Mouse (Mus musculus): ENCODE data around the gene Ap1s1. TPM values are rescaled to one million over a fixed set of nuclear protein-coding genes. Genes with fewer than 3 reads are reported as not detected.
A peak's percentile ranks its signal among the peaks of the same experiment; 100 is the strongest.

The Ap1s1 gene
- polyA plus RNA-seq, 1 experiment from 2014 or later: 154 TPM

DNA sequence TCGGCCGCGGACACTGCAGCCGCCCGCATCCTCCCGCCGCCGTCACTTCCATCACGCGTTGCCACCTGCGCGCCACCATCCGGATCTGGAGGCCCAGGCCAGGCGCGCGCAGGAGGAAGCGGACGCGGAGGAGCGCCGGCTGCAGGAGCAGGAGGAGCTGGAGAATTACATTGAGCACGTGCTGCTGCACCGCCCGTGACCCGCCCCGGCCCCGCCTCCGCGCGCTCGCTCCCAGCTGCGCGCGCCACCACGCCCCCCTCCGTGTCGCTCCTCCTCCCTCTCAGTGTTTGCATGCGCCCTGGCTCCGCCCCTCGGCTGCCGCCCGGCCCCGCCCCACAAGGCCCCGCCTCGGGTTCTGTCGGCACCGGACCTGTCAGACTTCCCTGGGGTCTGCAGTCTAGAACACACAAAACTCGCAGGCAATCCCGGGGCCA is 13.3 kb downstream of the Ap1s1 start:
- no peaks in the 10 kb centered on the region for H3K9me3 ChIP-seq (ENCODE audit: control insufficient read depth, low read length)
- H3K9ac ChIP-seq (ENCODE audit: low read depth, low read length): no peak overlapping the region
- 0% methylated on average over 20 of the region's 49 CpGs for WGBS
- H3K4me3 ChIP-seq (ENCODE audit: low read depth, low read length): peak overlapping the region; percentile 48
- DNase-seq (ENCODE audit: low spot score): peak; percentile 89
- ATAC-seq (ENCODE audit: low FRiP score): peak; percentile 70
- no peak overlapping the region for H3K27ac ChIP-seq (ENCODE audit: low read depth, low read length)
- 0 out of 2 replicates have a peak, but pooled peaks cover 3% of the 10 kb centered on the region for H3K36me3 ChIP-seq (ENCODE audit: control insufficient read depth, insufficient read depth, low read length)
- peak overlapping the region; percentile 99 for H3K4me2 ChIP-seq (replicated peaks; ENCODE audit: low read depth, low read length)
- peaks cover 16% of the 10 kb centered on the region; the same call in 1 of the 2 replicates for H3K4me1 ChIP-seq (replicated peaks; ENCODE audit: control insufficient read depth, insufficient read depth, low read length)
- peaks cover 43% of the 10 kb centered on the region for H3K27me3 ChIP-seq (ENCODE audit: control insufficient read depth, insufficient read depth, low read length)

DNA sequence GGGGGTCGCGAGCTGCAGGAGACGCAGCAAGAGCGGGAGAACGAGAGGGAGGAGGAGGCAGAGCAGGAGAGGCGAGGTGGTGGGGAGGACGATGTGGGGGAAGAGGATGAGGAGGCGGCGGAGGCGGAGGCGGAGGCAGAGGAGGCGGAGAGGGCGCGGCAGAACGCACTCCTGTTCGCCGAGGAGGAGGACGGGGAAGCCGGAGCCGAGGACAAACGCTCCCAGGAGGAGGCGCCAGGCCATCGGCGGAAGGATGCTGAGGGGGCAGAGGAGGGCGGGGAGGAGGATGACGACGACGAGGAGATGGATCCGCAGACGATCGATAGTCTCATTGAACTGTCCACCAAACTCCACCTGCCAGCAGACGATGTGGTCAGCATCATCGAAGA is 13.9 kb downstream of the Ap1s1 start:
- H3K27ac ChIP-seq (ENCODE audit: low read depth, low read length): no peak overlapping the region
- ATAC-seq (ENCODE audit: low FRiP score): peak; percentile 4; the same call in 1 of the 2 replicates

DNA sequence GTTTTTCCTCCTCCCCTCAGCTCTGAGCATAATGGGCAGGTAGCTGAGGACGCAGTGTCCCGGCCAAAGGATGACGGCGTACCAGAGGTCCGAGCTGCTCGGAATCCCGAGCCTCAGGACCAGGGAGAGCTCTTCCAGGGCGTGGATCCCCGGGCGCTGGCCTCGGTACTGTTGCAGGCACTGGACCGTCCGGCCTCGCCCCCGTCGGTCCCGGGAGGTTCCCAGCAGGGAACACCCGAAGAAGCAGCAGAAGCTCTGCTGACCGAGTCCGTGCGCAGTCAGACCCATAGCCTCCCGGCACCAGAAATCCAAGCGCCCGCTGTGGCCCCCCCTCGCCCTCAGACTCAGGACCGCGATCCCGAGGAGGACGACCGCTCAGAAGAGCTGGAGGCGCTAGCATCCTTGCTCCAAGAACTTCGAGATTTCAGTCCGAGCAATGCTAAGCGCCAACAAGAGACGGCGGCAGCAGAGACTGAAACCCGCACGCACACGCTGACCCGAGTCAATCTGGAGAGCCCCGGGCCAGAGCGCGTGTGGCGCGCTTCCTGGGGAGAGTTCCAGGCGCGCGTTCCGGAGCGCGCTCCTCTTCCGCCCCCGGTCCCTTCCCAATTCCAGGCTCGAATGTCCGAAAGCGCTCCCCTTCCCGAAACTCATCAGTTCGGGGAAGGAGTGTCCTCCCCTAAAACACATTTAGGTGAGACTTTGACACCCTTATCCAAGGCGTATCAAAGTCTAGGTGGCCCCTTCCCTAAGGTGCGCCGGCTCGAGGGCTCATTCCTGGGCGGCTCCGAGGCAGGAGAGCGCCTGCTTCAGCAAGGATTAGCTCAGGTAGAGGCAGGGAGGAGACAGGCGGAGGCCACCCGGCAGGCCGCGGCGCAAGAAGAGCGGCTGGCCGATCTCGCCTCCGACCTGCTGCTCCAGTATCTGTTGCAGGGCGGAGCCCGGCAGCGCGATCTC is 14.6 kb downstream of the Ap1s1 start:
- DNase-seq (ENCODE audit: low spot score) (peak; percentile 31), ATAC-seq (ENCODE audit: low FRiP score) (no peak)
- no peak overlapping the region for H3K27ac ChIP-seq (ENCODE audit: low read depth, low read length)
- H3K9ac ChIP-seq (ENCODE audit: low read depth, low read length): 0 out of 2 replicates have a peak overlapping the region, but pooled peaks have one; percentile 19
- peak overlapping the region; percentile 48 for H3K4me3 ChIP-seq (ENCODE audit: low read depth, low read length)
- H3K36me3 ChIP-seq (ENCODE audit: control insufficient read depth, insufficient read depth, low read length): 0 out of 2 replicates have a peak, but pooled peaks cover 3% of the 10 kb centered on the region
- WGBS: under 1% methylated on average over 74 of the region's 78 CpGs
- no peaks in the 10 kb centered on the region for H3K9me3 ChIP-seq (ENCODE audit: control insufficient read depth, low read length)
- peak overlapping the region; percentile 99 for H3K4me2 ChIP-seq (replicated peaks; ENCODE audit: low read depth, low read length)
- H3K27me3 ChIP-seq (ENCODE audit: control insufficient read depth, insufficient read depth, low read length): peaks cover 53% of the 10 kb centered on the region
- peaks cover 16% of the 10 kb centered on the region; the same call in 1 of the 2 replicates for H3K4me1 ChIP-seq (replicated peaks; ENCODE audit: control insufficient read depth, insufficient read depth, low read length)

More for the DNA sequence above, 13.9 kb downstream of the Ap1s1 start:
- Histone ChIP-seq H3K9me3 (ENCODE audit: control insufficient read depth, low read length) (no peaks in the 10 kb centered on the region), H3K4me1 (replicated peaks; ENCODE audit: control insufficient read depth, insufficient read depth, low read length) (peaks cover 16% of the 10 kb centered on the region; the same call in 1 of the 2 replicates), H3K36me3 (ENCODE audit: control insufficient read depth, insufficient read depth, low read length) (0 out of 2 replicates have a peak, but pooled peaks cover 3% of the 10 kb centered on the region), H3K9ac (ENCODE audit: low read depth, low read length) (0 out of 2 replicates have a peak overlapping the region, but pooled peaks have one; percentile 19), H3K4me2 (replicated peaks; ENCODE audit: low read depth, low read length) (peak overlapping the region; percentile 99), H3K4me3 (ENCODE audit: low read depth, low read length) (peak overlapping the region; percentile 48), H3K27me3 (ENCODE audit: control insufficient read depth, insufficient read depth, low read length) (peaks cover 46% of the 10 kb centered on the region)
- 1% methylated on average over 28 of the region's 33 CpGs for WGBS
- peak; percentile 56 for DNase-seq (ENCODE audit: low spot score)

- Histone ChIP-seq H3K4me2 (replicated peaks; ENCODE audit: low read depth, low read length) (peak overlapping the region; percentile 39), H3K27me3 (ENCODE audit: control insufficient read depth, insufficient read depth, low read length) (peaks cover 62% of the 10 kb centered on the region), H3K36me3 (ENCODE audit: control insufficient read depth, insufficient read depth, low read length) (no peaks in the 10 kb centered on the region), H3K9ac (ENCODE audit: low read depth, low read length) (no peak overlapping the region), H3K27ac (ENCODE audit: low read depth, low read length) (no peak overlapping the region), H3K4me3 (ENCODE audit: low read depth, low read length) (peak overlapping the region; percentile 6; the same call in 1 of the 2 replicates), H3K4me1 (replicated peaks; ENCODE audit: control insufficient read depth, insufficient read depth, low read length) (peaks cover 16% of the 10 kb centered on the region; the same call in 1 of the 2 replicates), H3K9me3 (ENCODE audit: control insufficient read depth, low read length) (no peaks in the 10 kb centered on the region)
- 9% methylated on average over 22 of the region's 22 CpGs for WGBS
- DNase-seq (ENCODE audit: low spot score): no peak
- ATAC-seq (ENCODE audit: low FRiP score): no peak
Observed at GRCm38 (mm10) chr5:137030416-137030810, 15.5 kb downstream of the Ap1s1 start.

DNA sequence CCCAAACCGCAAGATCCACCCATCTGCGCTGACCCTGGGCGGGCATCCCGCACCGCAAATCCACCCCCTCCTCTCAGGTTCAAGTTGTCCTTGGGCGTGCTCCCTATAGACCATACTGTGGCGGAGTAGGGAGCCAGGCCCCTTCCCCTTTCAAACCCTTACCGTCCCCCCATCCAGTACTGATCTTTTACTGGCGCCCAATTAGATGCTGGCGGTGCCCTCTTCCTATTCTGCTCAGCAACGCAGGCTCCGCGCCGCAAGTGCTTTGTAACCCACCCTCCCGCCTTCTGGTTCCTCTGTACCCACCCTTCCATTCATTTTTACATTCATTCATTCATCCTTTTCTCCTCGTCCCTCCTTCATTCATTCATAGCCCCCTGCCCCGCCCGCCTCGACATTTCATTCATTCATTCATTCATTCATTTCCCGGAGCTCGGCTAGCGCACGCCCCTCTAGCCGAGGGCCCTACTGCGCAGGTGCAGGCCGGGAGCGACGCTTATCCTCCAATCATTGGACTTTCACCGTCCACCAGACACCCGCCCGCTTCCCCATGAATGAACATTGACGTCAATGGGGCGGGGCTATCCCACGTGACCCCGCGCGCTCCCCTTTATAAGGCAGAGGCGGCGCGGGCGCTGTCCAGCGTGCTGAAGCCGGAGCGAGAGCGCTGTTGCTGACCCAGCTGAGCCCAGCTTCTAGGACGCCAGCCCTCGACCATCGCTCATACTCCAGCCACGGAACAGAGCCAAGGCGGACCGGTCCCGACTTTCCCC is 16.1 kb downstream of the Ap1s1 start:
- Histone ChIP-seq H3K9ac (ENCODE audit: low read depth, low read length) (no peak overlapping the region), H3K4me3 (ENCODE audit: low read depth, low read length) (peak overlapping the region; percentile 29), H3K9me3 (ENCODE audit: control insufficient read depth, low read length) (no peaks in the 10 kb centered on the region), H3K4me2 (replicated peaks; ENCODE audit: low read depth, low read length) (peak overlapping the region; percentile 46), H3K4me1 (replicated peaks; ENCODE audit: control insufficient read depth, insufficient read depth, low read length) (peaks cover 16% of the 10 kb centered on the region; the same call in 1 of the 2 replicates), H3K36me3 (ENCODE audit: control insufficient read depth, insufficient read depth, low read length) (no peaks in the 10 kb centered on the region), H3K27ac (ENCODE audit: low read depth, low read length) (no peak overlapping the region), H3K27me3 (ENCODE audit: control insufficient read depth, insufficient read depth, low read length) (peaks cover 68% of the 10 kb centered on the region)
- DNase-seq (ENCODE audit: low spot score): peak; percentile 99
- ATAC-seq (ENCODE audit: low FRiP score): peak; percentile 81
- under 1% methylated on average over 52 of the region's 52 CpGs for WGBS

GRCm38 (mm10) chr5:137029273-137029585 is 16.7 kb downstream of the Ap1s1 start:
- Histone ChIP-seq H3K27ac (ENCODE audit: low read depth, low read length) (no peak overlapping the region), H3K27me3 (ENCODE audit: control insufficient read depth, insufficient read depth, low read length) (peaks cover 72% of the 10 kb centered on the region), H3K4me2 (replicated peaks; ENCODE audit: low read depth, low read length) (peak overlapping the region; percentile 46), H3K4me1 (replicated peaks; ENCODE audit: control insufficient read depth, insufficient read depth, low read length) (peaks cover 16% of the 10 kb centered on the region; the same call in 1 of the 2 replicates), H3K4me3 (ENCODE audit: low read depth, low read length) (peak overlapping the region; percentile 29), H3K9ac (ENCODE audit: low read depth, low read length) (no peak overlapping the region), H3K9me3 (ENCODE audit: control insufficient read depth, low read length) (no peaks in the 10 kb centered on the region), H3K36me3 (ENCODE audit: control insufficient read depth, insufficient read depth, low read length) (no peaks in the 10 kb centered on the region)
- no peak for ATAC-seq (ENCODE audit: low FRiP score)
- no peak for DNase-seq (ENCODE audit: low spot score)
- WGBS: 2% methylated on average over 8 of the region's 8 CpGs

DNA sequence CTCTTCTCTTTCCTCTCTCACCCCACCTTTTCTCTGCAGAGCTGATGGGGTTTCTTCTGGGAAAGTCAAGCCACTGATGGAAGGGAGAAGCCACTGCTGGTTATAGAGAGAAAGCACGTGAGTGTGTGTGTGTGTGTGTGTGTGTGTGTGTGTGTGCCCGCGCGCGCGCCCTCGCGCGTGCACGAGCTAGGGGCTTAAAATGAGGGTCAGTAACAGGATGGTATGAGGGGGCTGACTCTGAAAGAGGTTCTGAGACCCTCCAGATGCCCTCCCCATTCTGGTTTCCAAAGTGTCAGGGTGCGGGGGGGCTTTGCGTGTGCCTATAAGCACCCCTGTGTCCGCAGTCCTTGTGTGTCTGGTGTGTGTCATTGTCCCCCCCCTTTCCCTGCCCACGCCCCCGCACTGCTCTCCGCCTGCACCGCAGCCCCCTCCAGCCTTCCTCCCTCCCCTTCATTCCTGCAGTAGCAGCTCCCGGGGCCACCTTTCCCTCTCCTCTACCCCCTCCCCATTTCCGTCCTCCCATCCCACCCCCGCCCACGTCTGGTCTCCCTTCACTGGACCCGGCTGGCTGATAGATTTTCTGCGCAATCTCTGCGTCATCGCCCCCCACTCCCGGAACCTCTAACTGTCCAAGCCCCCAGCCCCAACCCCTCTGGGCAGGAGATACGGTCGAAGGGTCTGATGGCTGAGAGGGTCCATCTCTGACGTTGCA is 17.2 kb downstream of the Ap1s1 start:
- Histone ChIP-seq H3K9me3 (ENCODE audit: control insufficient read depth, low read length) (no peaks in the 10 kb centered on the region), H3K9ac (ENCODE audit: low read depth, low read length) (no peak overlapping the region), H3K4me3 (ENCODE audit: low read depth, low read length) (no peak overlapping the region), H3K27me3 (ENCODE audit: control insufficient read depth, insufficient read depth, low read length) (peaks cover 75% of the 10 kb centered on the region), H3K4me2 (replicated peaks; ENCODE audit: low read depth, low read length) (peak overlapping the region; percentile 46; the same call in 1 of the 2 replicates), H3K4me1 (replicated peaks; ENCODE audit: control insufficient read depth, insufficient read depth, low read length) (peaks cover 16% of the 10 kb centered on the region; the same call in 1 of the 2 replicates), H3K27ac (ENCODE audit: low read depth, low read length) (no peak overlapping the region), H3K36me3 (ENCODE audit: control insufficient read depth, insufficient read depth, low read length) (no peaks in the 10 kb centered on the region)
- no peak for ATAC-seq (ENCODE audit: low FRiP score)
- no peak for DNase-seq (ENCODE audit: low spot score)
- WGBS: 4% methylated on average over 29 of the region's 29 CpGs

- H3K4me2 ChIP-seq (replicated peaks; ENCODE audit: low read depth, low read length): peak within 1 kb of the TSS; percentile 14; the same call in 1 of the 2 replicates
- peaks cover 61% of the 10 kb centered on the region for H3K27me3 ChIP-seq (ENCODE audit: control insufficient read depth, insufficient read depth, low read length)
- DNase-seq (ENCODE audit: low spot score) (no peak), ATAC-seq (ENCODE audit: low FRiP score) (no peak)
- WGBS: 24% methylated on average over 4 of the region's 4 CpGs
- H3K4me1 ChIP-seq (replicated peaks; ENCODE audit: control insufficient read depth, insufficient read depth, low read length): peaks cover 8% of the 10 kb centered on the region; the same call in 1 of the 2 replicates
- H3K27ac ChIP-seq (ENCODE audit: low read depth, low read length): no peak within 1 kb of the TSS
- H3K4me3 ChIP-seq (ENCODE audit: low read depth, low read length): no peak within 1 kb of the TSS
- no peaks in the 10 kb centered on the region for H3K9me3 ChIP-seq (ENCODE audit: control insufficient read depth, low read length)
- H3K36me3 ChIP-seq (ENCODE audit: control insufficient read depth, insufficient read depth, low read length): no peaks in the 10 kb centered on the region
- H3K9ac ChIP-seq (ENCODE audit: low read depth, low read length): no peak within 1 kb of the TSS
Observed at GRCm38 (mm10) chr5:137026092-137026491, 19.8 kb downstream of the Ap1s1 start, which contains the start of gene Vgf. Vgf (plus strand) TSS chr5:137026392.

All from hindbrain, embryonic 11.5 days (tissue).